Mouse (Mus musculus) MEL (cell line): ENCODE measurements around the gene AU040320.

Experiments
- CTCF ChIP-seq, 3 experiments: IDR thresholded peaks in 2 of 3; conservative IDR thresholded peaks in 1 of 3; 2 replicates each; pipeline ENCODE4 v1.5.1; 2011 to 2012; ENCODE audit warnings: low read length in 3 of 3, low read depth in 2 of 3, mild to moderate bottlenecking in 2 of 3, improper control_type of control experiment in 1 of 3, inconsistent platforms in 1 of 3, mixed read lengths in 1 of 3, moderate library complexity in 1 of 3; ENCODE audit not compliant: control insufficient read depth in 1 of 3, insufficient read depth in 1 of 3, poor library complexity in 1 of 3, severe bottlenecking in 1 of 3
- EP300 ChIP-seq, 2 experiments: IDR thresholded peaks; 2 replicates each; pipeline ENCODE4 v1.6.1; 2011; ENCODE audit warnings: improper control_type of control experiment in 2 of 2, low read length in 2 of 2, low read depth in 1 of 2, mild to moderate bottlenecking in 1 of 2
- MAZ ChIP-seq: IDR thresholded peaks from 2 replicates; pipeline ENCODE4 v1.6.1; 2012; ENCODE audit warnings: low read depth, mild to moderate bottlenecking, inconsistent platforms, low read length, improper control_type of control experiment
- USF1 ChIP-seq: IDR thresholded peaks from 2 replicates; pipeline ENCODE4 v1.6.1; 2014; ENCODE audit warnings: low read depth, mild to moderate bottlenecking, inconsistent platforms, low read length, improper control_type of control experiment, moderate library complexity

DNA sequence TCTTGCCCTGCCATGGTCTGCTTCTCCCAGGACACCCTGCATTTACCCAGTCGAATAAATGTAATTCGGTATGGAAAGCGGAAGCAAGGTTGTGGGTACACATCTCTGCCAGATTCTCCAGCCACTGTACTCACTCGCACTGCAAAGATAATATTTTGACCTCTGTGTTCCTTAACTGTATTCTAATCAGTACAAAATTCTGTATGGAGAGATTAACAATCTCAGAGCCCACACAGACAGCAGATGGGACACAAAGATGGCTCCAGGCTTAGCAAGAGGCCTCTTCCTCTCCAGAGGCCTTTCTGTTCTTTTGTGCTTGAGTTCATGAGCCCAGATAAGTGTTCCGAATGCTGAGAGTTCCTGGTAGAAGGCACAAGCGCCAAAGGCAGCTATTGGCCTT lies 20.5 kb downstream of the AU040320 start:
- TF ChIP-seq CTCF (IDR thresholded peaks at IDR 0.05 in 2 of 3, conservative IDR thresholded peaks at IDR 0.05 in 1 of 3; ENCODE audit: control insufficient read depth in 1 of 3, insufficient read depth in 1 of 3, low read depth in 2 of 3, low read length in 3 of 3, poor library complexity in 1 of 3, severe bottlenecking in 1 of 3) (no peak), USF1 (no peak), EP300 (IDR thresholded peaks at IDR 0.05; ENCODE audit: low read depth in 1 of 2, low read length in 2 of 2) (0 out of 4 replicates have a peak, but pooled peaks of 1 of the 2 experiments have one; percentile 7), MAZ (no peak)
